Mouse (Mus musculus) thymus, adult 2 months (tissue): Measurements from ENCODE around the gene Trmt1. TPM values are rescaled to one million over a fixed set of nuclear protein-coding genes. Genes with fewer than 3 reads are reported as not detected.

Experiments used
- DNase-seq: peaks from one replicate; pipeline ENCODE4 v3.0.0; 2021
- H3K27ac ChIP-seq: fragments of 200-500 bp; 2 replicates; pipeline ENCODE4 v1.5.1; 2012; ENCODE audit warnings: low read length, control low read depth; ENCODE audit not compliant: control insufficient read depth, insufficient read depth
- H3K27me3 ChIP-seq: fragments of 200-500 bp; 2 replicates; pipeline ENCODE4 v1.6.1; 2012; ENCODE audit warnings: mild to moderate bottlenecking, low read length, moderate library complexity, mixed read lengths; ENCODE audit not compliant: control insufficient read depth, insufficient read depth
- H3K36me3 ChIP-seq: fragments of 200-500 bp; 2 replicates; pipeline ENCODE4 v1.6.1; 2012; ENCODE audit warnings: mild to moderate bottlenecking, low read length, moderate library complexity; ENCODE audit not compliant: control insufficient read depth, insufficient read depth
- H3K4me1 ChIP-seq: fragments of 200-500 bp; replicated peaks from 2 replicates; pipeline ENCODE4 v1.6.1; 2012; ENCODE audit warnings: low read length; ENCODE audit not compliant: control insufficient read depth, insufficient read depth
- H3K4me3 ChIP-seq: fragments of 200-500 bp; 2 replicates; pipeline ENCODE4 v1.5.1; 2012; ENCODE audit warnings: mild to moderate bottlenecking, low read length, control low read depth, moderate library complexity; ENCODE audit not compliant: control insufficient read depth, insufficient read depth
- CTCF ChIP-seq: fragments of 200-500 bp; IDR thresholded peaks from 2 replicates; pipeline ENCODE4 v1.5.1; 2012; ENCODE audit warnings: mild to moderate bottlenecking, control low read depth, low read length, moderate library complexity, borderline replicate concordance; ENCODE audit not compliant: control insufficient read depth, poor library complexity, insufficient read depth; ENCODE audit errors: extremely low read depth
- POLR2A ChIP-seq: fragments of 200-500 bp; IDR thresholded peaks from 2 replicates; pipeline ENCODE4 v1.6.1; 2012; ENCODE audit warnings: mild to moderate bottlenecking, low read length, control low read depth, moderate library complexity; ENCODE audit not compliant: control insufficient read depth, poor library complexity, insufficient read depth; ENCODE audit errors: extremely low read depth
- WGBS: fragments of 180-500 bp; shearing (Covaris S2); methylation state at CpG from one replicate; pipeline ENCODE4 v1.1.7; 2018; 5-methylcytosine and 5-hydroxymethylcytosine counted together
- polyA plus RNA-seq: library from polyadenylated mRNA; depleted of rRNA; stranded (reverse); fragments of >200 nt; gene quantifications from 2 replicates; pipeline ENCODE4 v1.2.3, GENCODE M21; 2012

Trmt1 gene
- polyA plus RNA-seq, 1 experiment, result 169 TPM

DNA sequence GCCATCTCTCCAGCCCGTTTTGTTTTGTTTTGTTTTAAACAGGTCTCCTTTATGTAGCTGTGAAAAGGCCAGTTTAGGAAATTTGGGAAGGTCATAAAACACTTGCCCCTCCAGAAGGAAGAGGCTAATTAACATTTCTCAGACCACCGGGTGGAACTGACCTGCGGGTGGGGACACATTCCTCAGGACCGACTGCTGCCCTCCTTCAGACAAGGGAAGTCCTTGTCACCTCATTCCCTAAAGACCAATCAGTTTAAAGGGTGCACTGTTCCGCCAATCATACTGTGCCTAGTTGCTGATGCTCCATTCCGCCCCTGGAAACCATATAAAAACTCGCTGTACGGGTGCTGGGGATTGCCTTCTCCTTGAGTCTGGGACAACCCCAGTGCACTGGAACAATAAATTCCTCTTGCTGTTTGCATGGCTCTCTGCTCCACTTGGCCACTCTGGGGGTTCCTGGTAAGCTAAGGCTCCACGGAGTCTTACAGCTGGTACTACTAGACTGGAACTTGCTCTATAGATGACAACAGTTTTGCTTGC is 32.9 kb upstream of the Trmt1 start:
- DNase-seq, result no peak
- Histone ChIP-seq H3K4me1 (peaks cover 16% of the 10 kb centered on the region), H3K4me3 (no peak overlapping the region), H3K36me3 (no peaks in the 10 kb centered on the region), H3K27me3 (no peaks in the 10 kb centered on the region), H3K27ac (no peak overlapping the region)
- no peak for TF ChIP-seq POLR2A
- TF ChIP-seq CTCF, result no peak
- 93% methylated on average over 9 of the region's 9 CpGs for WGBS

DNA sequence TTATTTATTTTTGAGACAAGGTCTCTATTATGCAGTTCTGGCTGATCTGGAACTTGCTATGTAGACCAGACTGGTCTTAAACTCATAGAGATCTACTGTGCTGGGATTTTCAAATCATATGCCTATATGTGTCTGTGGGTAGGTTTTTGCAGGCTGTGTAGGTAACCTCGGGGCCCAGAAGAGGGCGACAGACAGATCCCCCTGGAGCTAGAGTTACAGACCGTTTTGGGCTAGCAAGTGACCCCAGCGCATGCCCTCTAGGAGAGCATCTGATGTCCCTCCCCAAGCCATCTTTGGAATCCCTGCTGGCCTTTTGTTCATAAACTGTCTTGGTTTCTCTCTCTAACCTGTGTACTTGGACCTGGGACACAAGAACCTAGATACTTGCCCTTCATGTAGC is 31.5 kb upstream of the Trmt1 start:
- WGBS, result 68% methylated on average over 4 of the region's 4 CpGs
- DNase-seq, result no peak
- Histone ChIP-seq H3K4me1 (peaks cover 16% of the 10 kb centered on the region), H3K36me3 (no peaks in the 10 kb centered on the region), H3K4me3 (no peak overlapping the region), H3K27me3 (no peaks in the 10 kb centered on the region), H3K27ac (no peak overlapping the region)
- TF ChIP-seq CTCF, result no peak
- no peak for TF ChIP-seq POLR2A

DNA sequence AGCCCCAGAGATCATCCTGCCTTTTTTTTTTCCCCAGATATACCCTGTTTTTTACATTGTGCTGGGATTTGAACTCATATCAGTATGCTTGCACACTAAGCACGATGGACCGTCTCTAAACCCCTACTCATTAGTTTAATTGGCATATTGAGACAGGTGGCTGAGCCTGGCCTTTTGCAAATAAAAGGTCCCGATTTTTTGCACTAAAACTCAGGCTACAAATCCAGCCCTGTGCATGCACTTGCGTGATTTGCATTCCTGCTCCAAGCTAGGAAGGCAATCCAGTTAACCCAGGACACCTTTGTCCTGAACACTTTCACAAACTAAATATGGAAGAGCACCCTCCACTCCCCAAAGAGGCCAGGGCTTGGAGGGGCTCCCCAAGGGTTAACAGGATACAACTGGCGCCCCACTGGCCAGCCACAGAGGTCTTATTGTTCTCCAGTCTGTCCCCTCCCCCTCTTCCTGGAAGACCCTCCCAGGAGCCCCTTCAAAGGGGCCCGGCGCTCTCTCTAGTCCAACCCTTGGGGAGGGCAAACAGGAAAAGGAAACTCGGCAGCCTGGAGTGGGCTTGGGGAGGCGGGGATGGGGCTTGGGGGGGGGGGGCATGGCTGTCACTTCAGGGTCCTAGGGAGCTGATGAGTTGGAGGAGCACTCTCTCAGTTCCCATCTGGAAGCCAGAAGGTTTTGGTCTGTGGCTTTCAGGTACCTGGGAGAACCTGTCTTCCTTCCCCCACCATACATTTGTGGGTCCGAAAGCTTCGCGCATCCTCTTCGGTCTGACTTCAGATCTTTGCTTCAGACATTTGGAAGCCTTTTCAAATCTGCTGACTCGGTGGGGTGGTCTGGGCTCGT is 30.5 kb upstream of the Trmt1 start:
- Histone ChIP-seq H3K36me3 (no peaks in the 10 kb centered on the region), H3K4me3 (peak overlapping the region; percentile 57), H3K27me3 (no peaks in the 10 kb centered on the region), H3K27ac (0 out of 2 replicates have a peak overlapping the region, but pooled peaks have one; percentile 2), H3K4me1 (peaks cover 24% of the 10 kb centered on the region)
- WGBS, result 19% methylated on average over 15 of the region's 15 CpGs
- DNase-seq, result no peak
- no peak for TF ChIP-seq POLR2A
- TF ChIP-seq CTCF, result no peak

DNA sequence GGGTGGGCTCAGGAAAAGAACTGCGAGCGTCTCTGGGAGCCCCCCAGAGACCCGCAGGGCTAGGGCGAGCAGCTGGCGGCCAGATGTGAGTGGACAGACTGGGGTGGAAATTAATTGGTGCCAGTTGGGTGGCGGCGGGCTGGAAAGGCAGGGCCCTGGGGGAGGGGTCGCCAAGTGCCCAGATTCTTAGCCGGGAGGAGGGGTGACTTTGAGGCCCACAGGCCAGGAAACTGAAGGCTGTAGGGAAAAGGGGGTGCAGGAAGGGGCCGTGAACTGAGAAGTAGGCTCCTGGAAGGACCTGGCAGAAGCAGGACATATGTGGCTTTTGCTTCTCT is 29.9 kb upstream of the Trmt1 start:
- Histone ChIP-seq H3K36me3 (no peaks in the 10 kb centered on the region), H3K4me1 (peaks cover 24% of the 10 kb centered on the region), H3K27ac (0 out of 2 replicates have a peak overlapping the region, but pooled peaks have one; percentile 2), H3K27me3 (no peaks in the 10 kb centered on the region), H3K4me3 (peak overlapping the region; percentile 57)
- TF ChIP-seq CTCF (peak; percentile 19; the same call in 1 of the 2 replicates), POLR2A (no peak)
- peak; percentile 21 for DNase-seq
- 4% methylated on average over 10 of the region's 10 CpGs for WGBS

DNA sequence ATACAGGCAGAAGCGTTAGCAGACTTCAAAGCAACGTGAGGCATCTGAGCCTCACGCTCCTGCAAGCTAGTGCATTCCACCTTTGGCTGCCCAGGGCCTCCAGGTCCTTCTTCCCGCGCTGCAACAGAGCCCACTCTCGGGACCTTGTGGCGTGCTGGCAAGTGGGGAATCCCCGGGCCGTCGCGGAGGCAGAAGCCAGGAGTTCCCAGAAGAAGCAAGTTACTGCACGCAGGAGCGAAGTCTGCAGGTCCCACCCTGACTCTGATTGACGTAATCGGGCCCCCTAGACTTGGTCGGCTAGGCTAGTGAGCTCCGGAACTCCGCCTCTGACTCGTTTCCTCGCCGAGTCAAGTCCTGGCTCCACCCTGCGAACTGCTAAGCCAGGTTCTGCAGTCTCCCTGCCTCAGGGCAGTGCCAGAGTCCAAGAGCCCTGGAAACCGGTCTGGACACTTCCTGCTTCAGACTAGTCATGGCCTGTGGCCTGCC is 29.4 kb upstream of the Trmt1 start:
- peak overlapping the region; percentile 57 for H3K4me3 ChIP-seq
- H3K27ac ChIP-seq, result peak overlapping the region; percentile 36; the same call in 1 of the 2 replicates
- WGBS, result under 1% methylated on average over 23 of the region's 23 CpGs
- H3K27me3 ChIP-seq, result no peaks in the 10 kb centered on the region
- TF ChIP-seq CTCF, result peak; percentile 32; the same call in 1 of the 2 replicates
- peak; percentile 53; the same call in 1 of the 2 replicates for TF ChIP-seq POLR2A
- DNase-seq, result peak; percentile 76
- peaks cover 28% of the 10 kb centered on the region for H3K4me1 ChIP-seq
- no peaks in the 10 kb centered on the region for H3K36me3 ChIP-seq

DNA sequence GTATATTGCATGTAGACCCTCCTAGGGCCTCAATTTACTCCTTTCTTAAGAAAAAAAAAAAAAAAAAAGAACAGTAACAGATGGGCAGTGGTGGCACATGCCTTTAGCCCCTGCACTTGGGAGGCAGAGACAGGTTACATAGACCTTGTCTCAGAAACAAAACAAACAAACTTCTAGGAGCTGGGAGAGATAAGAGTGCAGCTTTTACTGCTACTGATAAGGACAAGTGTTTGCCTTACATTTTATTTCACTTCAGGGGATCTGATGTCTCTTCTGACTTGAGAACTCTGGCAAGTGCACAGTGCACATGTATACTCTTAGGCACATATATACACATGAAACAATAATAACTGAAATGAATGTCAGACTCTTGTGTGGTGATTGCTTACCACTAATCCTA is 28.9 kb upstream of the Trmt1 start:
- Histone ChIP-seq H3K4me1 (peaks cover 29% of the 10 kb centered on the region), H3K27ac (peak overlapping the region; percentile 21; the same call in 1 of the 2 replicates)
- no peak for DNase-seq

More for the DNA sequence above, 28.9 kb upstream of the Trmt1 start:
- TF ChIP-seq POLR2A (no peak), CTCF (no peak)
- Histone ChIP-seq H3K27me3 (no peaks in the 10 kb centered on the region), H3K36me3 (no peaks in the 10 kb centered on the region), H3K4me3 (no peak overlapping the region)
